Mouse (Mus musculus) c-Kit-positive CD71-negative TER-119-negative erythroid progenitor cells, embryonic 14.5 days (primary cell): ENCODE measurements around the gene Rsbn1l.

Experiments
- DNase-seq: peaks from one replicate; pipeline ENCODE4 v3.0.0-alpha.2; 2013; ENCODE audit warnings: low read depth

Gene Rsbn1l

GRCm38 (mm10) chr5:20956298-20956697 lies at the start of gene Rsbn1l:
Gene Rsbn1l, minus strand, starts transcription at chr5:20956398.
- no peak for DNase-seq

DNA sequence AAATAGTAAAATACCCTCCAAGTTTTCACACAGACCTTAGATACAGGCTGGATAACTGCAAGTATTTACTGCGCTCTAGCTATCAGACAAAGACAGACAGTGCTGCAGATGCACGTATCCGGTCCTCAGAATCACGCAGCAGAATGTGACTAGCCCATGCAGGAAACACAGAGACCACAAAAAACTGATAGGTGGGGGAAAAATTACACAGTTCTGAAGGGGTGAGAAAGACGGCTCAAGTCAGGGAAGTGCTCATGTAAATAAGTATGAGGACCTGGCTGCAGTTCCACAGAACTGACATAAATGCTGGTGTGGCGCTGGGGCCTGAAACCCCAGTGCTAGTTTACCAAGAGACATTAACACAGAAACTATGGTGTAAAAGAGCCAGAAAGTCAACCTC lies 46.5 kb upstream of the Rsbn1l start:
- peak; percentile 60 for DNase-seq

GRCm38 (mm10) chr5:21001622-21002315 lies 45.6 kb upstream of the Rsbn1l start:
- no peak for DNase-seq

DNA sequence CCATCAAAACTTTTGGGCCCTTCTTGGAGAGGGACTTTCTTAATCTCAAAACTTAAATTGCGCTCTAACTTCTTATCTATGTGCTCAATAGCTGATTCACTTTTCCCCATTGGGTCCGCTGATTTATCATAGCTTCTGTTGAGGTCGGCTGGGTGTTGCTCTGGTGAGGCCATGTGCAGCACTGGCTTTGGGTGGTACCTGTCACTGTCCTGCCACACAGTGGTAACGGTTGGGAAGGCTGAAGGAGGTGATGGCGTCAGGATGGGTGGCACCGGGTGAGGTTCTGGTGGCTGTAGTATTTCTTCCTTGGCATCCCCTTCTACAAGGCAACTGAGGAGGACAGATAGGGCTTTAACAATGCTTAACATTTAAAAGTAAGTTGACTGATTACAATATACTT lies 42.2 kb upstream of the Rsbn1l start:
- no peak for DNase-seq

DNA sequence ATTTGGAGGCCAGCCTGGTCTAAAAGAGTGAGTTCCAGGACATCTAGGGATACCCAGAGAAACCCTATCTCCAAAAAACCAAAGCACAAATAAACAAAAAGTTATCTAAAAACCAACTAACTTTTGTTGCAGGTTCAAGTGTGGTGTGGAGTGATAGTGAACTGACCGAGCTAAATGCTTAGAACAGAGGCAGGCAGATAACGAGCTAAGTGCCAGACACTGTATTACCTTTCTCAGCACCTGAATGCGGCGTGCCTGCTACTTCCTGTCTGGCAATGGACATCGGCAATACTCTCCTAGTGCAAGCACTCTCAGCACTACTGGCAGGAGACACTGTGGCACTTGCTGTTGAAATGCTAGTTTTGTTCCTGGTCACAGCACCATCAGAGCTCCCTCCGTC lies 41.4 kb upstream of the Rsbn1l start:
- DNase-seq = no peak

DNA sequence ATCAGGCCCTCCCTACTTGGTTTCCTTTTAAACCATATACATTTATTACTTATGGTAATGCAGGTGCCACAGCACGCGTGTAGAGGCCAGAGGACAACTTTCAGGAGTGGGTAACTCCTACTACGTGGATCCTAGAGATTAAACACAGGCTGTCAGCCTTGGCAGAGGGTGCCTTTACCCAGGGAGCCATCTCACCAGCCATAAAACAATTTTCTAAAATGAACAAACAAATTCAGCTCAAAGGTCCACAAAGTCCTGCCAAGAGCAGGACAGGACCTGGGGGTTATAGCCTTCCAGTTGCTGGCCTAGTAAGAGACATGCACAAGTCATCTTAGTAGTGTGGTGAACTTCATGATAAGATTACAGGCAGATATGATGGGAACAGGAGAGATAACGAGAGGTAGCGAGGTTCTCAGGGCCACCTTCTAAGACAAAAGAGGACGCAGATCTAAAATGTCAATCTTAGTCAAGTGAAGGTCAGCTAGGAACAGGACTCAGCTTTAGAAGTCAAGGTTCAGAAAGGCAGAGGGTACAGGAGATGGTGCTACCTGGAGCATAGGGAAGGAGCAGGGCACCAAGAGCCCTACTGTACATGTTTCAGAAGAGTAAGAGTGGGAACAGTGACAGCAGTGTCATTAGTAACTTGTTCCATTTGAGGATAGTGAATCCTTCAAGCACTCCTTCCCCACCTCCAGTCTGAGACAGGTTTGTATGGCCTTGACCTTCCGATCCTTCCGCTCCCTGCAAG lies 34.0 kb upstream of the Rsbn1l start:
- no peak for DNase-seq

GRCm38 (mm10) chr5:20986271-20986670 lies 30.1 kb upstream of the Rsbn1l start:
- DNase-seq = no peak

DNA sequence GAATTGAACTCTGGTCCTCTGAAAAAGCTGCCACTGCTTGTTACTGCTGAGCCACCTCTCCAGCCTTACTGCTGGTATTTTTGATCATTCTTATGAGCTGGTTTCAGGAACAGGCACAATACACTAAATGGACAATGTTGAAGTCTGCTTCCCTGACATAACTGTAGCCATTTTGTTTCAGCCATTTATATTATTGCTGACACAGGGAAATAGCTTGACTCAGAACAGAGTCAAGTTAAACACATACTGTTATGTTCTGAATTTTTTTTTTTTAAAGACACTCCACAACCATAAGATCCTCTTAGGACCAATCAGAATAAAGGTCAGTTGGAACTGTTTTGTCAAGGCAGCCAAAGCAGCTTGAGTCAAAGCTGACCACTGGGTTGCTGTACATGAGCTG lies 27.3 kb upstream of the Rsbn1l start:
- DNase-seq = no peak

DNA sequence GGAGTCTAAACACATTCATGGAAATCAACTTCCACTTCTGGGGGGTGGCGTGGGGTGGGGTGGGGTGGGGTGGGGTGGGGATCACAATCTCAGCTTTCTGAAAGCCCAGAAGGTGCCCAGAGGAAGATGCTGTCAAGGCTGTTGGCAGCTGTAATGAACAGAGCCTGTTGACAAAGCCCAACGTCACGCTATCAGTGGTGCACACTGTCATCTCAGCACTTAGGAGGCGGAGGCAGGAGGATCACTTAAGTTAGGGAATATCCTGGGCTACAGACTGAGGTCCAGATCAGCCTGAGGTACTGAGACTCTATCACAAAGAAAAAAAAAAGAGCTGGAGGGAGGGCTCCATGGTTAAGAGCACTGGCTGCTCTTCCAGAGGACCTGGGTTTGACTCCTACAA lies 18.5 kb upstream of the Rsbn1l start:
- no peak for DNase-seq

DNA sequence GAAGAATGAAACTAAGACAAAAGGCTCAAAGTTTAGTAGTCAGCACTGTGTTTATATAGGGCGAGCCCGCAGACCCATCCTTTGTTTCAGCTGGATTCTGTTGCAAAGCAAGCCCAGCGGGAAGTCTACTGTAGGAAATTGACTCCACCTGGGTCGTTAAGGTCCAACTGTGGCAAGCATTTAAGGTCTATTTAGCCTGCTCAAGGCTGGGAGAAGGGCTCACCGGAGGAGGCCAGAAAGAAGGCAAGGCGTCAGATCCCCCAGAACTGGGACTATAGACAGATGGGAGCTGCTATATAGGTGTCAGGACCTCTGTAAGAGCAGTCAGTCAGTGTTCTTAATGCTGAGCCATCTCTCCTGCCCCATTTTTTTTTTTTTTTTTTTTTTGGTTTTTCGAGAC lies 17.8 kb upstream of the Rsbn1l start:
- DNase-seq = no peak

GRCm38 (mm10) chr5:20973069-20973468 lies 16.9 kb upstream of the Rsbn1l start:
- peak; percentile 53 for DNase-seq

- DNase-seq = peak; percentile 78
Observed at GRCm38 (mm10) chr5:20968963-20969362, 12.8 kb upstream of the Rsbn1l start.

- DNase-seq = no peak
Observed at GRCm38 (mm10) chr5:20968493-20968892, 12.3 kb upstream of the Rsbn1l start.

DNA sequence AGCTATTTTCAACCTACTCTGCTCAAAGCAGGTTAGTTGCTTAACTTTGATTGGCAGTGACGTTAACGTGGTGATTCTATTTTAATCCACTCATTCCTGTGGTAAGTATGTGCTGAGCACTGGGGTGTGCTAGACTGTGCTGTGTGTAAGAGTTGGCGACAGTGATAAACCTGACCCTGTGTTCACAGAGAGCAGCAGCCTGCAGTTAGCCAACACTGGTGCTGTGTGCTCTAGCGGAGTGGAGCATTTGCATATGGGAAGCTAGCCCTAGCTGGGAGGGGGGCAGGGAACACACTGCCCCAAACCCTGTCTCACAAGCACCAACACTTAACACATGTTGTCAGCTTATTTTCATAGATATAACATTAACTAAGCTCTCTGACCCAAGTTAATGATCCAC lies 11.7 kb upstream of the Rsbn1l start:
- no peak for DNase-seq

GRCm38 (mm10) chr5:20964446-20964845 lies 8.2 kb upstream of the Rsbn1l start:
- no peak for DNase-seq

DNA sequence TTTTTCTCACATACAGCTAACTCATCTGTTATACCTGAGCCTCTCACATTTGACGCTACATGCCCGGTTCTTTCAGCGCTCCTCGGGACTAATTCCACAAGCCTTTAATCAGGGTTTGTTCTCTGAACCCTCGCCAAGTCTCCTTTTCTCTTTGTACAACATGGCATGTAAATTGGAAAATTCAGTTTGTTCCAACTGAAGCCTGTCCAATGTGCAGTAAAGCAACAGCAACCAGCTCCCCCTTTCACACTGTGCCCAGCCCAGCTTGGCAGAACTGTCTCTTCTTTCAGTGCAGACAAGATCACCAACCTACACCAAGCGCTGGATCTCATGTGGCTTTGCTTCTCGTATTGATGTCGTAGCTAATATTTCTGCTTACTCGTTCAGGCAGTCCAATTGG lies 7.1 kb upstream of the Rsbn1l start:
- no peak for DNase-seq

DNA sequence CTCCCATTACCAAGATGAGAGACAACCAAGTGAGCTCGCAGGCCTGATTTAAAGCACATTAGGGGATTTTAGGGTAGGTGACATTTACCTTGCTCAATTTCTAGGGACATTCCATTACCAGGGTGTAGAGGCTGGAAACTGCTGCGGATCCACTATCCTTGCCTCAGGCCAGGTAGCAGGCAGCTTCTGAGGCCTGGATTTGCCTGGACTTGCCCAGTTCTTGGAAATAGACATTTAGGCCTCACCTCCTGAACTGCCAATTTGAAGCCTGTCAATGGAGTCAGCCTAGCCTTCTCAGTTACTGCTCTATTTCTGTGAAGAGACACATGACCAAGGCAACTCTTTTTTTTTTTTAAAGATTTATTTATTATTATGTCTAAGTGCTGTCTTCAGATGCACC lies 4.7 kb upstream of the Rsbn1l start:
- no peak for DNase-seq

GRCm38 (mm10) chr5:20955114-20955835 lies 923 bp downstream of the Rsbn1l start:
- no peak for DNase-seq

- no peak for DNase-seq
Observed at GRCm38 (mm10) chr5:20952337-20952925, 3.8 kb downstream of the Rsbn1l start.

- peak; percentile 96 for DNase-seq
Observed at GRCm38 (mm10) chr5:20951666-20952281, 4.4 kb downstream of the Rsbn1l start.

DNA sequence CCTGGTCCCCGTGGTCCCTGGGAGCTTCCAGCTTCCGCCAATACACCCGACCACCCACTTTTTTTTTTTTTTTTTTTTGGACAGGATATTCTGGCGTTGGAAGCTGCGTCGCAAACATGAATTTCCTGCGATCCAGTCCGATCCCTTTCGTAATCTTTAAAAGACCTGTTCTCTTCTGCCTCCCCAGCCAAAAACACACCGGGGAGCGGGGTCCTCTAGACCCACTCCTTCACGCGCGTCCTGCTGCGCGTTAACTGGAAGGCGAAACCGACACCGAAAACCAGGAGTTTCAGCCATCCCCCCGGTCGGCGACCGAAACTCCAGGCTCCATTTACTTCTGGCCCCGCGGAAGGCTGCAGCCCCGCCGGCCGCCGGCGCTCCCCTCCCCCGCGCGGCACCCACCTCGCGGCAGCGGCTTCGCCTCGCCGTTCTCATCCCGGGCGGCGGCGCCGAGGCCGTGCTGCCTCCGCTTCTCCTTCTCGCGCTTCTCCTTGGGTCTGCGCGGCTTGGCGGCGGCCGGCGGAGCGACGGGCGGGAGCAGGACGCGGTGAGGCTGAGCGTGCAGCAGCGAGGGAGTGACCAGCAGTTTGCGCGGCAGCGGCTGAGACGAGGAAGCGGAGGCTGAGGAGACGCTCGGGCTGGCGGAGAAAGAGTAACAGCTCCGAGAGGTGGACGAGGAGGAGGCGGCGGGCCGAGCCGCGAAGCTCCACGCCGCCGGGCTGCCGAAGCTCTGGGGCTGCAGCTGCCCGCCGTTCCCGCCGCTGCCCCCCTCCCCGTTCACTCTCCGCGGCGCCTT lies 5.1 kb downstream of the Rsbn1l start:
- DNase-seq = no peak

GRCm38 (mm10) chr5:20950516-20950854 lies 5.7 kb downstream of the Rsbn1l start:
- DNase-seq = no peak
